Mouse (Mus musculus) T-helper 2 cell (primary cell): Measurements from ENCODE around the gene Twf2.

Experiments used
- in situ Hi-C: fragments of 300-600 bp; cut with MboI, MseI; formaldehyde crosslinking; loops from one replicate; pipeline ENCODE4 v1.15.1; 2025; ENCODE audit warnings: high pct_unique_total_duplicates

Gene Twf2

DNA sequence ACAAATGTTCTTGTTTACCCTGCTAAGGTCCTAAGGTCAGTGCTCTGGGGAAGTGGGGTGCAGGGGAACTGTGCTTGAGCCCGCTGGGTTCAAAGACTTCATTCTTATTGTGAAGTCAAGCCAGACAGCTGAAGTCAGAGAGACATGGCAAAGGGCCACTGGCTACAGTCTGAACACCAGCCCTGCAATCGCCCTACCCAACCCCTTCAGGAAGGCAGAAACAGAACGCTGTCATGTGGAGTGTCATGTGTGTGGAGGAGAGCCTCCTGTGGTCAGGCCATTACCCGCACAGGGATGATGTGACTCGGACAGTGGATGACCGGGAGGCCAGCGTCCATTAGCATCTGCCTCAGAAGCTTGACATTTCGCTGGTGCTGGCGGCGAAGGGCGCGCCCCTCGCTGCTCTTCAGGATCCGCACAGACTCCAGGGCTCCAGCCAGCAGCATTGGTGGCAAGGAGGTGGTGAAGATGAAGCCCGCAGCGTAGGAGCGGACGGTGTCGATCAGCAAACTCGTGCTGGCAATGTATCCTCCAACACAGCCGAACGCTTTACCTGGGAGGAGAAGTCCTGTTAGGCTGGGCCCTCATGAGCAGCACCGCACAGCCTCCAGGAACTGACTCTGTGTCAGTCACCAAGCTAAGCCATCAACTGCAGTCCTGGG, 33.4 kb downstream of the Twf2 start:
- in situ Hi-C loops: no loop called here

- in situ Hi-C loops: no loop called here
These were observed 33.9 kb downstream of the Twf2 start for GRCm38 (mm10) chr9:106236818-106237211.

- in situ Hi-C loops: no loop called here
These were observed 34.5 kb downstream of the Twf2 start for GRCm38 (mm10) chr9:106237401-106237800.

- in situ Hi-C loops: no loop called here
These were observed 35.0 kb downstream of the Twf2 start for GRCm38 (mm10) chr9:106237878-106238277.

DNA sequence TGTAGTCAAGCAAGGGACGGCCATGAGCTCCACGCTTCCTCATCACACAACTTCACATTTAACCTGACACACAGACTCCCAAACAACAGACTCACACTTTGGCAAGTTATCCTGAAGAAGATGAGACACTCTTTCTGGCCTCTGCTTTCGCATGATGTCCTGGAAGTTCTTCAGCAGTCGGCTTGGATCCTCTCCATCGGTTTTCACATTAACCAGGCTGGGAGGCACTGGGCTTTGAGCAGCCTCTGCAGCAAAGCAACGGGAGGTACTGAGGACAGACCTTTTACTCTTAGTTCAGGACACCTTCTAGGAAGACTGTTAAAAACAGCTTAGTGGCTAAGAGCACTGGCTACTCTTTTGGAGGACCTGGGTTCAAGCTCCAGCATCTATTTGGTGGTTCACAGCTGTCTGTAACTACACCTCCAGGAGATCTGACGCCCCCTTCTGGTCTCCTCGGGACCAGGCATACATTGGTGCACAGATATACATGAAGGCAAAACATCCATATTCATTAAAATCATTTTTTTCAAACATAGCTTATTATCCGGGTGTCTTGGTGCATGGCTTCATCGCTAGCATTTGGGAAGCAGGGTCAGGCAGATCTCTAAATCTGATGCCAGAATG, 38.7 kb downstream of the Twf2 start:
- in situ Hi-C loops: no loop called here

GRCm38 (mm10) chr9:106242813-106243488, 40.0 kb downstream of the Twf2 start:
- in situ Hi-C loops: no loop called here

GRCm38 (mm10) chr9:106249550-106249949, 46.6 kb downstream of the Twf2 start:
- in situ Hi-C loops: no loop called here

DNA sequence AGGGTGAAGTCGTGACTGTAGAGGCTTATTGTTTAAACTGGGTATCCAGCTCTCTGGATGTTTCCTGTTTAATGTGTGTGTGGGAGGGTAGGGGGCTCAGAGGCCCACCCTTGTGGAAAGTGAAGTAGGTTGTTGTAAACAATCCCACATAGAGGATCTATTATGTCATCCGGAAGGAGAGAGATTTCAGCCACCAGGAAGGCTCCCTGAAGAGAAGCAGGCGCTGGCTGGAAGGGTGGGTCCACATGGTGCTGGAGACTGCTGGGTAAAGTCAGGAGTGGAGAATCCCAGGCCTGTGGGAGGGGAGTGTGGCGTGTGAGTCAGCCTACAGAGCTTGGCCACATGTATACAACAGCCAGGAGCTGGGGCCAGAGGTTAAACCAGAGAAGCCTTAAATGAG, 47.3 kb downstream of the Twf2 start:
- in situ Hi-C loops: no loop called here

- in situ Hi-C loops: no loop called here
These were observed 48.2 kb downstream of the Twf2 start for GRCm38 (mm10) chr9:106251066-106251465.

GRCm38 (mm10) chr9:106254001-106254400, 51.1 kb downstream of the Twf2 start:
- in situ Hi-C loops: no loop called here

DNA sequence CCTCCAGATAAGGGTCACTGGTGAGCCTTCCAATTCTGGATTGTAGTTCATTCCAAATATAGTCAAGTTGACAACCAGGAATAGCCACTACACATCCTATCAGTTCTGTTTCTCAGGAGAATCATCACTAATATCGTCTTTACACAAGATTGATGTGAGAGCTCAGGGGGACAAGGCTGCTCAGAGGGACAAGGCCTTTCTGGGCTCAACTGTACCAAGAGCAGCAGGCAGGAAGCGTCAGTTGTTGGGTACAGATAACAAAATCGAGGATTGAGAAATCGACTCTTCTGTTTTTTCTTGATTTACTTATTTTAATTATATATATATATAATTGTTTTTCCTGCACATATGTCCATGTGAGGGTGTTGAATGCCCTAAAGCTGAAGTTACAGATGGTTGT, 55.5 kb downstream of the Twf2 start:
- in situ Hi-C loops: no loop called here

DNA sequence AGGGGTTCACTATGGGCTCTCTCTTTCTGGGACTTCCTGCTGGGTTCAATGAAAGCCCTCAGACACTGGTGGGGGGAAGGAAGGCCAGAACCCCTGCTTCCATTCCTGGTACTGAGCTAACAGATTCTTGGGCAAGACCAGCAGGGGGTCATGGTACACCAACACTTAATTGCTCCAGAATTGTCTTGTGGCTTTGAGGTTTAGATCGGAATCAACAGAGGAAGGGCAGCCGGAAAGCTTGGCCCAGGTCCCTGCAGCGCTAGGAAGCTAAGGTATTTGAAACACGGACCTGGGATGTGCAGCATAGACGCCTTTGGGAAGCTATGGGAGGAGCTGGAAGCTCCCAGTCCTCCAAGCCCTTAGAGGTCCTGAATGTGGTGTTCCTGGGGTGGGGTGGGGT, 56.1 kb downstream of the Twf2 start:
- in situ Hi-C loops: no loop called here

- in situ Hi-C loops: no loop called here
These were observed 58.1 kb downstream of the Twf2 start for GRCm38 (mm10) chr9:106261058-106261457.

GRCm38 (mm10) chr9:106261491-106261890, 58.6 kb downstream of the Twf2 start:
- in situ Hi-C loops: no loop called here

GRCm38 (mm10) chr9:106262075-106262474, 59.2 kb downstream of the Twf2 start:
- in situ Hi-C loops: no loop called here

GRCm38 (mm10) chr9:106263381-106263924, 60.5 kb downstream of the Twf2 start:
- in situ Hi-C loops: no loop called here
